Mouse (Mus musculus): ENCODE results near the gene Trpm8. TPM values are rescaled to one million over a fixed set of nuclear protein-coding genes. Genes with fewer than 3 reads are reported as not detected.

Trpm8 gene
- polyA plus RNA-seq, 1 experiment: 0.02 TPM

DNA sequence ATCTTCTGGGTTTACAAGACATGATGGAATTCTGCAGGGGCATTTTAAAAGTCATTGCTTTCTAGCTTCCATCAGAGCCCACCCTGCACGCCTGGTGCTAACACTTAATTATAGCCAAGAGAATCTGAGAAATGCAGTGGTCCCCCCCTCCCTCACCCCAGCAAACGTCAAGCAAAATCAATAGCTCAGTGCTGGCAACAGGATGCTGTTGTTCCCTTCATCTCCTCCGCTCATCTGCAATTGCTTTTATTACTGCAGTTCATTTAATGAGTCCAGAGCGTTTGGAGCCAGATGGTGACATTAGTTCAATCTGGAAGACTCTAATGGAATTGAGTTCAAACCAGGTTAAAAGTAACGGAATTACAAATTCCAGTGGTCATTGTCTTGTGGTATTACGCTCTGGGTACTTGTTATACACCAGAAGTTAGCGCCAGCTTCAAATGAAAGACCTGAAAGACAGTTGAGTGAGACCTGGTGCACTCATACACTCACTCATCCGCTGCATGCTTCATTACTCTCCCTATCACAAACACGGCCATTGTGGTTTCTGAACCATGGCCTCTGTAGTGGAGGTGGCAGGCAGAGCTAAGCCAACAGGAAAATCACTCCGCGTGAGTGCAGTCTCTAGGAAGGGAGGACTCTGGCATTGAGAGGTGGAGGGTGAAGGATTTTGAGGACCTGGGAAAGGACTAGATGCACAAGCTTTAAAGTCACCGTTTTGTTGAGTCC, 128.8 kb downstream of the Trpm8 start:
- TF ChIP-seq CTCF (IDR thresholded peaks at IDR 0.05; ENCODE audit: extremely low read depth, insufficient read depth, low read length) (no peak), POLR2A (IDR thresholded peaks at IDR 0.05; ENCODE audit: extremely low read depth, insufficient read depth, low read length) (no peak)
- no peaks in the 10 kb centered on the region for H3K4me1 ChIP-seq (ENCODE audit: control insufficient read depth, insufficient read depth, low read length)
- H3K4me3 ChIP-seq (ENCODE audit: insufficient read depth, low read length): no peak overlapping the region
- no peak overlapping the region for H3K27ac ChIP-seq (ENCODE audit: insufficient read depth, low read length)

GRCm38 (mm10) chr1:88406807-88407198, 129.3 kb downstream of the Trpm8 start, which contains the start of gene Spp2:
TSS of gene Spp2 (plus strand) at chr1:88406961.
- H3K27ac ChIP-seq (ENCODE audit: insufficient read depth, low read length): no peak within 1 kb of the TSS
- TF ChIP-seq POLR2A (IDR thresholded peaks at IDR 0.05; ENCODE audit: extremely low read depth, insufficient read depth, low read length): no peak
- no peak for TF ChIP-seq CTCF (IDR thresholded peaks at IDR 0.05; ENCODE audit: extremely low read depth, insufficient read depth, low read length)
- no peaks in the 10 kb centered on the region for H3K4me1 ChIP-seq (ENCODE audit: control insufficient read depth, insufficient read depth, low read length)
- H3K4me3 ChIP-seq (ENCODE audit: insufficient read depth, low read length): no peak within 1 kb of the TSS

DNA sequence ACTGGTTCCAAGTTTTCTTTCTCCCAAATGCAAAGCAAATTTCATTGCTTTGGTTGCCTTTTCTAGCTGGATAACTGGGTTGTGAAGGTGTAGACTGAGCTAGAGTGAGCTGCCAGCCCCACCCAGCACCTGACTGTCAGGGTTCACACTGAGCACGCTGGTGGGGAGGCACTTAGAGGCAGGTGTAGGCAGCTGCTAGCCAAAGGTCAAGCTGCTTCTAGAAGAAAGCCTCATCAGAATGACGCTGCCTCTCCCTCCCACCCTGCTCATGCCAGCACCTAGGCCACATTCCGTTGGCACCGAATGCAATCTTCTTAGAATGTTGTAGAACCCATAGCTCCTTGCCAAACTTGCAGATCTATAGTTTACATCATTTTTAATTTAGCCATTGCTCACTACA, 130.9 kb downstream of the Trpm8 start:
- no peak for TF ChIP-seq CTCF (IDR thresholded peaks at IDR 0.05; ENCODE audit: extremely low read depth, insufficient read depth, low read length)
- no peak for TF ChIP-seq POLR2A (IDR thresholded peaks at IDR 0.05; ENCODE audit: extremely low read depth, insufficient read depth, low read length)

DNA sequence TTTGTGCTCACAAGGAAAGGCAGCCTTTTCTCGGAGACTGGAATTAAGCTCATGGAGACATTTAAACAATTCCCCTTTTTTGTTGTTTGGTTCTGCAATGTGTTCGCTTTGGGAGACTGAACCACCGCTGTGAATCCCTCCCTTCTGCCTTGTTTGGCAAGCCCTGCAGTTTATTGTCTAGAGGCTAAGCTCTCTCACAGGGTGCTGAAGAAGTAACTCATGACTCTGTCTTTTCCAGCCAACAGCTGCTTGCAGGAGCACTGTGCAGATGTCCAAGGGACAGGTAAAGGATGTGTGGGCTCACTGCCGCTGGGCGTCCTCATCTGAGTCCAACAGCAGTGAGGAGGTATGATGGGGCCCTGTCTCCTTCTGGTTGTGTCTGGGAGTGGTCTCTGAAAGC, 134.6 kb downstream of the Trpm8 start:
- Histone ChIP-seq H3K27ac (ENCODE audit: insufficient read depth, low read length) (no peak overlapping the region), H3K4me1 (ENCODE audit: control insufficient read depth, insufficient read depth, low read length) (no peaks in the 10 kb centered on the region), H3K4me3 (ENCODE audit: insufficient read depth, low read length) (no peak overlapping the region)
- no peak for TF ChIP-seq POLR2A (IDR thresholded peaks at IDR 0.05; ENCODE audit: extremely low read depth, insufficient read depth, low read length)
- no peak for TF ChIP-seq CTCF (IDR thresholded peaks at IDR 0.05; ENCODE audit: extremely low read depth, insufficient read depth, low read length)

More for the DNA sequence above, 130.9 kb downstream of the Trpm8 start:
- no peak overlapping the region for H3K27ac ChIP-seq (ENCODE audit: insufficient read depth, low read length)
- no peaks in the 10 kb centered on the region for H3K4me1 ChIP-seq (ENCODE audit: control insufficient read depth, insufficient read depth, low read length)
- H3K4me3 ChIP-seq (ENCODE audit: insufficient read depth, low read length): no peak overlapping the region

GRCm38 (mm10) chr1:88418943-88419342, 141.5 kb downstream of the Trpm8 start:
- H3K4me1 ChIP-seq (ENCODE audit: control insufficient read depth, insufficient read depth, low read length): no peaks in the 10 kb centered on the region
- TF ChIP-seq CTCF (IDR thresholded peaks at IDR 0.05; ENCODE audit: extremely low read depth, insufficient read depth, low read length): no peak
- no peak for TF ChIP-seq POLR2A (IDR thresholded peaks at IDR 0.05; ENCODE audit: extremely low read depth, insufficient read depth, low read length)
- H3K4me3 ChIP-seq (ENCODE audit: insufficient read depth, low read length): no peak overlapping the region
- H3K27ac ChIP-seq (ENCODE audit: insufficient read depth, low read length): no peak overlapping the region

GRCm38 (mm10) chr1:88422045-88422444, 144.6 kb downstream of the Trpm8 start:
- H3K4me1 ChIP-seq (ENCODE audit: control insufficient read depth, insufficient read depth, low read length): no peaks in the 10 kb centered on the region
- TF ChIP-seq POLR2A (IDR thresholded peaks at IDR 0.05; ENCODE audit: extremely low read depth, insufficient read depth, low read length) (no peak), CTCF (IDR thresholded peaks at IDR 0.05; ENCODE audit: extremely low read depth, insufficient read depth, low read length) (no peak)
- H3K4me3 ChIP-seq (ENCODE audit: insufficient read depth, low read length): no peak overlapping the region
- no peak overlapping the region for H3K27ac ChIP-seq (ENCODE audit: insufficient read depth, low read length)

GRCm38 (mm10) chr1:88422846-88423395, 145.5 kb downstream of the Trpm8 start:
- H3K4me1 ChIP-seq (ENCODE audit: control insufficient read depth, insufficient read depth, low read length): no peaks in the 10 kb centered on the region
- no peak overlapping the region for H3K27ac ChIP-seq (ENCODE audit: insufficient read depth, low read length)
- TF ChIP-seq CTCF (IDR thresholded peaks at IDR 0.05; ENCODE audit: extremely low read depth, insufficient read depth, low read length): no peak
- TF ChIP-seq POLR2A (IDR thresholded peaks at IDR 0.05; ENCODE audit: extremely low read depth, insufficient read depth, low read length): no peak
- H3K4me3 ChIP-seq (ENCODE audit: insufficient read depth, low read length): no peak overlapping the region

DNA sequence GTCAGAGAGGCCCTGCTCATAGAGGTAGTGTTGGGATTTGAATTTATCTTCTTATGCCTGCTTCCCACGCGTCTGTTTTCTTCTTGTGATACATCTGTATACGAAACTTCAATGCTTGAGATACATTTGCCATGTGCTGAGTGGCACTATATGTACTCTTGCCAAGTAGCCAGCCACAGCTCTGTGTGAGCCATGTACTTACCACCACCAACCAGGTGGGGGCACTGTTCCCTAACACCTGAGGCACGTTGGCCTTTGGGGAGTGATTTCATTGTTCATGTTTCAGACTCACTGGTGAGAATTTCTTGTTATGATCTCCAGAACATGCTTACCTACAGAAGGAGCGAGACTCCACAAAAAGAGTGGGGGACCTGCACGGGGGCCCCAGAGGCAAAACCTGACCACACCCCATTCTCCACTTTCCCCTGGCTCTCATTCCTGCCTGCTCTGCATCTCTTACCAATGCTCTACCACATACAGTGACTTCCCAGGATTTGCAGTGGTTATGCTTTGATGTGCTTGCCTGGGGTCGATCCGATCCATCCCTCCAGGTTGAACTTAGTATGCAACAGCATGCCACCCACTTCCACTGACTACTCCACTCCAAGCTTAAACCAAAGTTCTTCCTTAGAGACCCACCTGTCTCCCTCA, 147.3 kb downstream of the Trpm8 start:
- TF ChIP-seq POLR2A (IDR thresholded peaks at IDR 0.05; ENCODE audit: extremely low read depth, insufficient read depth, low read length) (no peak), CTCF (IDR thresholded peaks at IDR 0.05; ENCODE audit: extremely low read depth, insufficient read depth, low read length) (peak; percentile 99)
- Histone ChIP-seq H3K4me1 (ENCODE audit: control insufficient read depth, insufficient read depth, low read length) (no peaks in the 10 kb centered on the region), H3K4me3 (ENCODE audit: insufficient read depth, low read length) (no peak overlapping the region), H3K27ac (ENCODE audit: insufficient read depth, low read length) (no peak overlapping the region)

DNA sequence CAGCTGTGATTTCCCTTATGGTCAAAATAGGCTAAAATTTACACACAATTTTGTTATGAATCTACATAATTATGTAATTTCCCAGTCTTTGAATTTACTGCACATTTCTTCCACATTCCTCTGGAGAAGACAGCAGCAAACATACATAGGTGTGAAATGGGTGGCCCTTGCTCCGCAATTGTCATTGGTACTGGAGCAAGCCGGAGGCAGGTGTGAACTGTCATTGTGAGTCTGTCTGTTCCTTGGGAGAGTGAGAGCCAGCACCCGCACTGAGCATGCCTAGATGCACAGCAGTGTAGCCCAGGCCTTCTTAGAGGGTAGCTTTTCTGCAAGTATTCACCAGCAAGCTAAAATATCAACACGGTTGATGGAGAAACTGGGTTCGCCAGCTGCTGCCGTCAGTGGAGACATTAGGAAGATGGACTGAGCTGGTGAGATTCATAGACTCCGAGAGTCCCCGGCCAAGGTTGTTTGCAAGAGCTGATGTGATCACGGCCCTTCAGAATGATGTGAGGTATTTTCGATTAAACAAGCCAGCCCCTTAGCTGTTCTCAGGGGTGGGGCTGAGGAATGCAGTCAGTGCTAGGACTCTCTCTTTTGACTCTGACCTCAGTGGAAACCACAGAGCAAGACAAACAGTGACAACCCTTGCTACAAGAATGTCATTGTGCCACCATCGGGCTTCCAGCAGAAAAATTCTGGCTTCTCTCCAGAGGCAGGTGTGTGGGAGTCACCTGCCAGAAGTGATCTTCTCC, 150.7 kb downstream of the Trpm8 start:
- Histone ChIP-seq H3K4me3 (ENCODE audit: insufficient read depth, low read length) (no peak overlapping the region), H3K27ac (ENCODE audit: insufficient read depth, low read length) (no peak overlapping the region), H3K4me1 (ENCODE audit: control insufficient read depth, insufficient read depth, low read length) (no peaks in the 10 kb centered on the region)
- TF ChIP-seq CTCF (IDR thresholded peaks at IDR 0.05; ENCODE audit: extremely low read depth, insufficient read depth, low read length) (no peak), POLR2A (IDR thresholded peaks at IDR 0.05; ENCODE audit: extremely low read depth, insufficient read depth, low read length) (no peak)
